Mouse (Mus musculus) kidney, adult 2 months (tissue): Measurements from ENCODE around the gene Fam3a.

Experiments
- CTCF ChIP-seq: fragments of 200-500 bp; conservative IDR thresholded peaks from 2 replicates; pipeline ENCODE4 v1.5.1; 2011; ENCODE audit warnings: low read depth, mild to moderate bottlenecking, control low read depth, low read length, moderate library complexity, mixed read lengths; ENCODE audit not compliant: insufficient read depth, insufficient read length
- POLR2A ChIP-seq: fragments of 200-500 bp; IDR thresholded peaks from one replicate; pipeline ENCODE4 v1.6.1; 2011; ENCODE audit warnings: low read depth, low read length, control low read depth

DNA sequence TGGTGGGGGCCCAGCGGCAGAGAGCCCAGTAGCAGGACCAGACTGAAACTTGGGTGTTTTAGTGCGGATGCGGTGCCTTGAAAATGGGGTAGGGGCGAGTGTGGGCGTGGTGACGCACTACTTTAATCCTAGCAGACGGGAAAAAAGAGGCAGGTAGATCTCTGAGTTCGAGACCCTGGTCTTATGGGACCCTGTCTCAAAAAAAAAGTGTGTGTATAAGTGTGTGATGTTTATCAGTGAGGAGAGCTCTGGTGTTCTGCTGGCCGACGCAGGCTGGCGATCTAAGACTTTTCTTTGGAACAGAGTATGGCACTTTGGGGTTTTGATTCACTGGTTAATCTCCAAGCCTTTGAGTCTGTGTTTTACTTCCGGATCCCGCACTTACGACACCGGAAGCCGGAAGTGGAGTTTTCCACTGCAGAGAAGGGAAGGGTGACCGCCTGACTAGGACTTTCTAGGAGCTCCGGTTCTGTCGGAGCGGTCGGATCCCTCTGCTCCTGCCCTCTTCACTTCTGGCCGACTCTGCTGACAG, 36.3 kb upstream of the Fam3a start:
- TF ChIP-seq CTCF: no peak
- no peak for TF ChIP-seq POLR2A
